Mouse (Mus musculus) MEL (cell line): ENCODE results near the gene Gm35315. TPM values are rescaled to one million over a fixed set of nuclear protein-coding genes. Genes with fewer than 3 reads are reported as not detected.

Source experiments
- DNase-seq: peaks from one replicate; pipeline ENCODE4 v3.0.0; 2011; ENCODE audit warnings: low read depth, low spot score
- H3K27ac ChIP-seq: 2 replicates; pipeline ENCODE4 v1.5.1; 2012; ENCODE audit warnings: low read depth, mild to moderate bottlenecking, control low read depth, low read length, moderate library complexity; ENCODE audit not compliant: control insufficient read depth
- H3K27me3 ChIP-seq, 2 experiments: fragments of 150-350 bp in 1 of 2; sonication (generic) in 1 of 2; 2 replicates each; pipeline ENCODE4 v1.6.1; 2012; ENCODE audit warnings: low read length in 2 of 2, mild to moderate bottlenecking in 2 of 2, improper control_type of control experiment in 1 of 2, moderate library complexity in 1 of 2; ENCODE audit not compliant: insufficient read depth in 2 of 2, control insufficient read depth in 1 of 2
- H3K36me3 ChIP-seq, 2 experiments: 2 replicates each; pipeline ENCODE4 v1.6.1; 2012 to 2014; ENCODE audit warnings: low read length in 2 of 2, improper control_type of control experiment in 1 of 2, inconsistent platforms in 1 of 2, mild to moderate bottlenecking in 1 of 2; ENCODE audit not compliant: insufficient read depth in 2 of 2, control insufficient read depth in 1 of 2
- H3K4me1 ChIP-seq, 2 experiments: fragments of 150-350 bp in 1 of 2; sonication (generic) in 1 of 2; 2 replicates each; pipeline ENCODE4 v1.6.1; 2012; ENCODE audit warnings: low read length in 2 of 2, improper control_type of control experiment in 1 of 2, mild to moderate bottlenecking in 1 of 2; ENCODE audit not compliant: insufficient read depth in 2 of 2, control insufficient read depth in 1 of 2
- H3K4me3 ChIP-seq, 2 experiments: fragments of 150-350 bp in 1 of 2; sonication (generic) in 1 of 2; 2 replicates each; pipeline ENCODE4 v1.5.1; 2012; ENCODE audit warnings: low read depth in 2 of 2, low read length in 2 of 2, mild to moderate bottlenecking in 2 of 2, moderate library complexity in 2 of 2, control low read depth in 1 of 2, improper control_type of control experiment in 1 of 2; ENCODE audit not compliant: control insufficient read depth in 1 of 2, insufficient read depth in 1 of 2
- H3K79me2 ChIP-seq: 2 replicates; pipeline ENCODE4 v1.6.1; 2012; ENCODE audit warnings: mild to moderate bottlenecking, low read length, moderate library complexity; ENCODE audit not compliant: control insufficient read depth, poor library complexity, insufficient read depth
- H3K9ac ChIP-seq: 2 replicates; pipeline ENCODE4 v1.6.1; 2012; ENCODE audit warnings: low read depth, mild to moderate bottlenecking, control low read depth, low read length, moderate library complexity; ENCODE audit not compliant: control insufficient read depth, poor library complexity, severe bottlenecking
- H3K9me3 ChIP-seq: fragments of 150-350 bp; sonication (generic); replicated peaks from 2 replicates; pipeline ENCODE4 v1.6.1; 2012; ENCODE audit warnings: mild to moderate bottlenecking, low read length, improper control_type of control experiment, moderate library complexity; ENCODE audit not compliant: insufficient read depth
- CHD1 ChIP-seq: IDR thresholded peaks from 2 replicates; pipeline ENCODE4 v1.6.1; 2012; ENCODE audit warnings: low read depth, mild to moderate bottlenecking, inconsistent platforms, low read length, improper control_type of control experiment
- CTCF ChIP-seq, 3 experiments: IDR thresholded peaks in 2 of 3; conservative IDR thresholded peaks in 1 of 3; 2 replicates each; pipeline ENCODE4 v1.5.1; 2011 to 2012; ENCODE audit warnings: low read length in 3 of 3, low read depth in 2 of 3, mild to moderate bottlenecking in 2 of 3, improper control_type of control experiment in 1 of 3, inconsistent platforms in 1 of 3, mixed read lengths in 1 of 3, moderate library complexity in 1 of 3; ENCODE audit not compliant: control insufficient read depth in 1 of 3, insufficient read depth in 1 of 3, poor library complexity in 1 of 3, severe bottlenecking in 1 of 3
- E2F4 ChIP-seq: IDR thresholded peaks from 2 replicates; pipeline ENCODE4 v1.6.1; 2011; ENCODE audit warnings: low read depth, low read length, improper control_type of control experiment, borderline replicate concordance
- GABPA ChIP-seq: IDR thresholded peaks from 2 replicates; pipeline ENCODE4 v1.6.1; 2012; ENCODE audit warnings: low read depth, mild to moderate bottlenecking, inconsistent platforms, low read length, improper control_type of control experiment, moderate library complexity
- GATA1 ChIP-seq: IDR thresholded peaks from 2 replicates; pipeline ENCODE4 v1.6.1; 2011; ENCODE audit warnings: low read depth, low read length, improper control_type of control experiment
- KAT2A ChIP-seq: conservative IDR thresholded peaks from 2 replicates; pipeline ENCODE4 v1.6.1; 2012; ENCODE audit warnings: low read depth, low read length, improper control_type of control experiment, inconsistent platforms
- MAFK ChIP-seq: IDR thresholded peaks from 2 replicates; pipeline ENCODE4 v1.6.1; 2011; ENCODE audit warnings: low read depth, mild to moderate bottlenecking, low read length, improper control_type of control experiment, borderline replicate concordance
- MEF2A ChIP-seq: IDR thresholded peaks from 2 replicates; pipeline ENCODE4 v1.6.1; 2014; ENCODE audit warnings: low read depth, mild to moderate bottlenecking, inconsistent platforms, low read length, improper control_type of control experiment; ENCODE audit not compliant: poor library complexity, insufficient replicate concordance, severe bottlenecking; ENCODE audit errors: extremely low read depth
- MYB ChIP-seq: IDR thresholded peaks from 2 replicates; pipeline ENCODE4 v1.6.1; 2011; ENCODE audit warnings: mild to moderate bottlenecking, low read depth, low read length, improper control_type of control experiment
- MYC ChIP-seq: IDR thresholded peaks from 2 replicates; pipeline ENCODE4 v1.6.1; 2011; ENCODE audit warnings: low read depth, mild to moderate bottlenecking, low read length, improper control_type of control experiment, moderate library complexity
- POLR2AphosphoS2 ChIP-seq: IDR thresholded peaks from 2 replicates; pipeline ENCODE4 v1.6.1; 2011; ENCODE audit warnings: low read length, improper control_type of control experiment
- POLR2AphosphoS5 ChIP-seq: IDR thresholded peaks from 2 replicates; pipeline ENCODE4 v1.6.1; 2012; ENCODE audit warnings: low read depth, borderline replicate concordance, mild to moderate bottlenecking, inconsistent platforms, low read length, moderate library complexity, mixed read lengths
- RCOR1 ChIP-seq: IDR thresholded peaks from 2 replicates; pipeline ENCODE4 v1.6.1; 2012; ENCODE audit warnings: low read depth, mild to moderate bottlenecking, inconsistent platforms, low read length, improper control_type of control experiment
- SIN3A ChIP-seq: IDR thresholded peaks from 2 replicates; pipeline ENCODE4 v1.6.1; 2012; ENCODE audit warnings: low read length, improper control_type of control experiment, inconsistent platforms
- USF2 ChIP-seq, 2 experiments: IDR thresholded peaks; 2 replicates each; pipeline ENCODE4 v1.6.1; 2011 to 2012; ENCODE audit warnings: improper control_type of control experiment in 2 of 2, low read length in 2 of 2, borderline replicate concordance in 1 of 2, inconsistent platforms in 1 of 2, low read depth in 1 of 2, mild to moderate bottlenecking in 1 of 2; ENCODE audit not compliant: insufficient read depth in 1 of 2
- ZKSCAN1 ChIP-seq: IDR thresholded peaks from 2 replicates; pipeline ENCODE4 v1.6.1; 2012; ENCODE audit warnings: low read depth, mild to moderate bottlenecking, inconsistent platforms, low read length, improper control_type of control experiment, moderate library complexity
- ZNF384 ChIP-seq: IDR thresholded peaks from 2 replicates; pipeline ENCODE4 v1.6.1; 2012; ENCODE audit warnings: low read depth, mild to moderate bottlenecking, inconsistent platforms, low read length, improper control_type of control experiment
- polyA plus RNA-seq, 2 experiments: library from polyadenylated mRNA; stranded (reverse) in 1 of 2; unstranded in 1 of 2; fragments of >175 nt in 1 of 2; fragments of >200 nt in 1 of 2; gene quantifications; 2 replicates each; pipeline versions ENCODE4 v1.2.1 to v1.2.4; 2012; ENCODE audit warnings: low replicate concordance in 2 of 2, low read depth in 1 of 2; ENCODE audit not compliant: insufficient read length in 2 of 2, insufficient read depth in 1 of 2, missing spikeins in 1 of 2
- total RNA-seq: library from RNA; depleted of rRNA; stranded (reverse); fragments of 300-350 nt; gene quantifications from 2 replicates; pipeline ENCODE4 v1.2.3, GENCODE M21; 2012

Gene Gm35315
- total and polyA plus RNA-seq, 3 experiments, result 2.2 to 70.9 (median 2.2) TPM

GRCm38 (mm10) chr5:110100921-110101631 lies 6.9 kb upstream of the Gm35315 start (continued):
- TF ChIP-seq USF2 (IDR thresholded peaks at IDR 0.05; ENCODE audit: borderline replicate concordance in 1 of 2, insufficient read depth in 1 of 2, low read depth in 1 of 2, low read length in 2 of 2), result no peak
- TF ChIP-seq CTCF (IDR thresholded peaks at IDR 0.05 in 2 of 3, conservative IDR thresholded peaks at IDR 0.05 in 1 of 3; ENCODE audit: control insufficient read depth in 1 of 3, insufficient read depth in 1 of 3, low read depth in 2 of 3, low read length in 3 of 3, poor library complexity in 1 of 3, severe bottlenecking in 1 of 3), result no peak
- TF ChIP-seq POLR2AphosphoS5, result no peak

GRCm38 (mm10) chr5:110099656-110100580 lies 5.7 kb upstream of the Gm35315 start, which contains the start of gene Plcxd1:
Gene Plcxd1, plus strand, starts transcription at chr5:110099969.
- Histone ChIP-seq H3K27me3 (no peaks in the 10 kb centered on the region), H3K4me1 (peaks cover 1 to 5% of the 10 kb centered on the region in 2 experiments; a peak in 1 of 4 replicates), H3K79me2 (no peaks in the 10 kb centered on the region), H3K9me3 (no peaks in the 10 kb centered on the region), H3K27ac (no peak within 1 kb of the TSS), H3K9ac (no peak within 1 kb of the TSS), H3K36me3 (peaks cover 0 to 2% of the 10 kb centered on the region in 2 experiments; a peak in 1 of 4 replicates), H3K4me3 (no peak within 1 kb of the TSS)
- no peak for DNase-seq
- peak; percentile 56; the same call in 1 of the 2 replicates for TF ChIP-seq ZKSCAN1
- TF ChIP-seq ZNF384, result no peak
- TF ChIP-seq, all 39 proteins: peak for 1

DNA sequence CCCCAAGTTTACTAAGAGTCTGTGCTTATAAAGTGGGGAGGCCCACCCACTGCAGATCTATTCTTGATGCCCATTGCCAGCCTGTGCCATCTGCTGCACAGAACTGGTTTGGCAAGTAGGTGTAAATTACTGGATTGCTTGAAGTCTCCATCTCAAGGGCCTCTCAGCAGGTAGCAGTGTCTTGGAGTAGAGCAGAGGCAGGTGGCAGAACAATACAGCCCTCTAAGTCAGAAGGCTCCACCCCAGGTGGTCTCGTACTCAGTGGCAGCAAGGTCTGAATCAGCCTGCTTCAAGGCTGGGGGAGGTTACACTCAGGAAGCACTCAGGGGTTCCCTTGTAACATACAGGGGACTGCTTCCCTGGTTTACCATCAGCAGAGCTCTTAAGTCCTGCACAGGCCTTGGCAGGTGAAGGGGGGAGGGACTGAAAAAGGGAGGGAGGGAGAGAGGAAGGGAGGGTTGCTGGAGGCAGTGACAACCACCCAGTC lies 4.8 kb upstream of the Gm35315 start:
- DNase-seq, result no peak
- H3K27me3 ChIP-seq, result no peaks in the 10 kb centered on the region
- H3K9me3 ChIP-seq, result no peaks in the 10 kb centered on the region
- no peak overlapping the region for H3K9ac ChIP-seq
- TF ChIP-seq MYC (no peak), POLR2AphosphoS2 (no peak), MEF2A (no peak), MYB (no peak), E2F4 (no peak), SIN3A (no peak), CTCF (IDR thresholded peaks at IDR 0.05 in 2 of 3, conservative IDR thresholded peaks at IDR 0.05 in 1 of 3; ENCODE audit: control insufficient read depth in 1 of 3, insufficient read depth in 1 of 3, low read depth in 2 of 3, low read length in 3 of 3, poor library complexity in 1 of 3, severe bottlenecking in 1 of 3) (no peak), GABPA (no peak), RCOR1 (no peak), KAT2A (no peak), CHD1 (no peak), GATA1 (no peak), MAFK (no peak)
- H3K36me3 ChIP-seq, result 0 out of 4 replicates have a peak, but pooled peaks cover 0 to 2% of the 10 kb centered on the region in 2 experiments
- H3K4me3 ChIP-seq, result no peak overlapping the region
- H3K27ac ChIP-seq, result no peak overlapping the region
- no peaks in the 10 kb centered on the region for H3K79me2 ChIP-seq
- peaks cover 1 to 5% of the 10 kb centered on the region in 2 experiments; a peak in 1 of 4 replicates for H3K4me1 ChIP-seq
